In genomic region chr5:32886739-32887138, GRCm38 (mm10) we compare ENCODE assay signal across 12 mouse cellular contexts.
"Had no signal": no experiment of that assay in that cellular context is flagged by ENCODE, and none has a peak within 500 bp of the region (broad histone marks: within the 10 kb centered on the region; RNA-seq: fewer than 3 reads in every experiment).

No protein-coding gene starts in this region.

- DNase-seq: retina, postnatal 1 day; right cerebral cortex, adult 18-20 months; right cerebral cortex, postnatal 14 days; right cerebral cortex, postnatal 25 days; right cerebral cortex, postnatal 4 days; spleen, adult 18-20 months; thymus, adult 18-20 months; thymus, adult 2 months; thymus, postnatal 14 days; thymus, postnatal 25 days; thymus, postnatal 36 days; thymus, postnatal 4 days had no signal
